Mouse (Mus musculus) MN1 (cell line): ENCODE measurements around the gene Ulk3.

ENCODE experiments used
- DNase-seq: peaks from one replicate; pipeline ENCODE4 v3.0.0-alpha.2; 2016; ENCODE audit warnings: low spot score

The Ulk3 gene

GRCm38 (mm10) chr9:57617556-57618169 lies 28.4 kb downstream of the Ulk3 start:
- DNase-seq: no peak

- DNase-seq: no peak
These were observed 29.6 kb downstream of the Ulk3 start for GRCm38 (mm10) chr9:57618854-57619253.

GRCm38 (mm10) chr9:57620674-57621073 lies 31.4 kb downstream of the Ulk3 start, which contains the start of gene Lman1l:
Gene Lman1l (minus strand): TSS chr9:57620774.
- DNase-seq: no peak

DNA sequence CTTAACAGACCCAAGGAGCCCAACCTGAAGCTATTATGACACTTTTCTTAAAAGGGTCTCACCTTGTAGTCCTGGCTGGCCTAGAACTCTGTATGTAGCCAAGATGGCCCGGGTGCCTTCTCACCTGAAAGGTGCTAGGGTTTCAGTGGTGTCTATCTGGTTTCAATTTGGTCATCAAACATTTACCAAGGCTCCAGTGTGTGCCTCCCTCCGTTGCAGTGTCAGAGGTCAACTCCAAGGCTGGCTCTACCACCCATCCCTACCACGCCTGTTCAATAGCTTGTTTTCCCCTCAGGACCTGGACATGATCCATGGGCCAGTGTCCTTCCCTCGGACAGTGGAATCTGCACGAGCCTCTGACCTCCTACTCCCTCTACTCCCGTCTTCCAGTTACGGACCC lies 35.0 kb downstream of the Ulk3 start:
- DNase-seq: no peak

GRCm38 (mm10) chr9:57625674-57626500 lies 36.6 kb downstream of the Ulk3 start:
- no peak for DNase-seq

DNA sequence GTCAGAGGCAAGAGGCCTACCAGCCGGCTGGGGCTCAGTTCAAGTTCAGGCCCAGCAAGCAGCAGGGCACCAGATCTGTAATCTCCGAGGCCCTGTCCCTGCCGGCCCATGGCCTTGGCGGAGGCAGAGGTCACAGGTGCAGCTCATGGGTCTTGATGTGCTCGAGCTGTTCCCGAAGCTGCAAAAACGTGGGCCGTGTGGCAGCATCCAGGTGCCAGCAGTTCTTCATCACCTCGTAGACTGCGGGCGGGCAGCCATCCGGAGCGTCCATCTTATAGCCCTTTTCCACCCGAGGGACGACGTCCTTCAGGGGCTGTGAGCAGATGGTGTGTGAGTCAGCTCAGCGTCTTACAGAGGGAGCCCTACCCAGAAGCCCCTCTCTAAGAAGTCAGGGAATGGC lies 37.9 kb downstream of the Ulk3 start:
- no peak for DNase-seq

DNA sequence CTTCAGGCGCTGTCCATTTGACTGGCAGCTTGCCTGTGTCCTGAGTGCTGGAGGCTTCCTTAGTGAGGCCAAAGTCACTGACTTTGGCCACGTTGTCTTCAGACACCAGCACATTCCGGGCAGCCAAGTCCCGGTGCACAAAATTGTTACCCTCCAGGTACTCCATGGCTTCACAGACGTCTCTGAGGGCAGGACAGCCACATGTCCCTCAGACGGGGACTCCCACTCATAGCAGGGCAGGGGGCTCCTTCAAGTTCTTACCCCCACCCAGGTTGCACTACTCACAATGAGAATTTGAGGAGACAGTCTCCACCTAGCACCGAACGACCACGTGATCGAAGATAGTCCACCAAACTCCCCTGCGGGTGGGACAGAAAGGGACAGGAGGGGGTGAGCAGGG lies 38.6 kb downstream of the Ulk3 start:
- no peak for DNase-seq

DNA sequence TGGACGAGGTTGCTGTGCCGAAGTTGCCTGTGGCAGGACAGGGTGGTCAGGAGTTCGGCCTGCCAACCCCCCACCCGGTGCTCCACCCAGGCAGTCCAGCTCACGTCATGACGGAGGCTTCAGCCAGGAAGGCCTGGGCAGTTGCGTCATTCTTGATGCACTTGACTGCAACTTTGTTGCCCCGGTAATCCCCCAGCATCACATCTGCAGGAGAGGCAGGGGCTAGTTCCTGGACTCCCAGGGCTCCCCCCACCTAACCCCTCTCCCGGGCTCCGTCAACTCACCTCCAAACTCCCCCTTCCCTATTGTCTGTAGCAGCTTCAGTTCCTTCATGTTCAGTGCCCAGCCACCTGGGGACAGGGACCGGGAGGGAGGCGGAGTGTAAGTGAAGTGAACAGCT lies 39.5 kb downstream of the Ulk3 start:
- DNase-seq: no peak

DNA sequence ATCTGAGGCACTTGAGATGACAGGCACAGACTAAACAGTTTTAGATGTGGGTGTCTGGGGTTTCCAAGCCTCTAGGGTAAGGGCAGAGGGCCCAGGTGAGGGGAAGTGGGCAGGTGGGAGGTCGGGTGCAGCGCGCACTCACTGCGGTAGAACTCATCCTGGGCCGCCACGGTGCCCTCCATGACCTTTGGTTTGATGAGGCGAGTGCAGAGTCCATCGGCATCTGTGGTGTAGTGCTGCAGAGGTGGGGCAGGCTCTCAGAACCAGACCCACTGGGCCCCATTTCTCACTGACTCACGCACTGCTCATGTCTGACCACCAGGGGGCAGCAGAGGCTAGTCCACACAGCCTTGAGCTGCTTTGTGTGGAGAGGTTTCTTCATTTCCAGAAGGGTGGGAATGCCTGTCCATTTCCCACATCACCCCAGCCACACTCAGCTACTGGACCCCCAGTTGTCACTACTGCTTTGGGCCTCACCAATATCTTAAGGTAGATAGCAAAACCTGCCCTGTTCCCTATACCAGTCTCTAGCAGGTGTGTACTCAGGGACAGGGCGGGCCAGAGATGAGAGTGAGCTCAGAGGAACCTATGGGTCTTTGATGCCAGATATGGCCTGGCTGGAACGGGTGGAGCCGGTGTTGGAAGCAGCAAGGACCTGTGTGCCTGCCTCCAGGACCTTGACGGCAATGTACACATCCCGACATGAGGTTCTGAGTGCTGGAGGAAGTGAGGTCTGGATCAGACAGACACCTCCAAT lies 40.0 kb downstream of the Ulk3 start:
- peak; percentile 65 for DNase-seq

- peak; percentile 38 for DNase-seq
These were observed 44.3 kb downstream of the Ulk3 start for GRCm38 (mm10) chr9:57633481-57634024.

DNA sequence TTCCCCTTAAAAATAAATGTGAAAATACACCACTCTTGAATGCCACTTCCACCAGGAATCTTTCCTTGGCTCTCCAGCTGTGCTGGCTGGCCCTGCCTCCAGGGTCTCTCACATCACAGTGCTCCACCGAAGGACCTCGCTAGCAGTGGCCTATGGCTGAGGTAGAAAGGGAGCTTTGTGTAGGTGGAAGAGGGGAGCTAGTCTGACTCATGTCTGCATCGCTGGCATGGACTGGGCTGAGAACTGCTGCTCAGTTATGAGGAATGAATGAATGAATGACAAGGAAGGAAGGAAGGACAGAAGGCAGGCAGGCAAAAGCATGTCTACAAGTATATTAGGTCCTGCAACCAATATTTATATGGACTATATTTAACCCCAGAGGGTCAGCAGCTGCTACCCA lies 48.0 kb downstream of the Ulk3 start:
- no peak for DNase-seq

- peak; percentile 57 for DNase-seq
These were observed 48.6 kb downstream of the Ulk3 start for GRCm38 (mm10) chr9:57637741-57638322.

- DNase-seq: no peak
These were observed 49.6 kb downstream of the Ulk3 start for GRCm38 (mm10) chr9:57638651-57639459.

- no peak for DNase-seq
These were observed 50.5 kb downstream of the Ulk3 start for GRCm38 (mm10) chr9:57639661-57640328.

- peak; percentile 66 for DNase-seq
These were observed 51.1 kb downstream of the Ulk3 start for GRCm38 (mm10) chr9:57640384-57640783.

DNA sequence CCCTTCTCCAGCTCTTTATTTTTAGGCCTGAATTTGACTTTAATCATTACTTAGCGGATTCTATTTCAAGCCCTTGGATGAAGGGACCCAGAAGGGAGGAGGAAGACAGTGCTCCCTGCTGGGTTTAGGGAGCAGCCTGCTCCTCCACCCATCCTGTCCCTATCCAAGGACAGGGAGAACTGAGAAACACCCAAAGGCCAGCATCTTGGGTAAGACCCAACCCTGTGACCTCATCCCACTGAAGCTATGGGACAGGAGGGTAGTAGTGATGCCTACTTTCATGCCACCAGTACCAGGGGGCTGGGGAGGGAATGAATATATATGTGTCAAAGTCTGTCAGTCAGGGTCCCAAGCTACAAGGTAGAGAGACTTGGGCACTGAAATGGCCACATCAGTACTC lies 51.8 kb downstream of the Ulk3 start:
- no peak for DNase-seq

GRCm38 (mm10) chr9:57641775-57642550 lies 52.7 kb downstream of the Ulk3 start:
- no peak for DNase-seq

DNA sequence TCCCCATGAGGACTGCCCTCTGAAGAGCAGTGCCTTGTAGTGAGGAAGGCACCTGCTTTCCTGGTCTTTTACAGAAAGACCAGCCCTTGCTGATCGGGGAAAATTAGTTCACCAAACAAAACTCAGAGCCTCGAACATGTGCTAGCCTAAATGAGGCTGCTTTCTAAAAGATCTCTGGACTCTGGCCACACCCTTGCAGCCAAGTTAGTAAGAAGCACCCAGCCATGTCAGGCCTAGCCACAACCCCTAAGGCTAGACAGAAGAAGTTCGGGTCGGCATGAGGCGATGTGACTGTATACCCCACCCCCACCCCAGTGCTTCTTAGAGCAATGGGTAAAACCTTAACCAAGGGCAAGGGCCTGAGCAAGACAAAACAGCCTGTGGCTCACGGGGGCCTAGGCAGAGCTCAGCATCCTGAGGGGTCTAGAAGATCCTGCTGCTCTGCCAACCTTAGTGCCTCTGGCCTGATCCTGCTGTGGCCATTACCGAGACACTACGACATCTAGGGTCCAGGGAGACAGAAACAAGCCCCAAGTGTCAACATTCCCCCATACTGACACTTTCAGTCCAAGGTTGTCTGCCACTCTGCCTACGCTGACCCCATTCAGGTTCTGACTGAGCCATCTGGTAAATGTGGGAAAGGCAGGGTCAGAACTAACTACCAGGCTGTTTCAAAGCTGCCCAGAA lies 54.1 kb downstream of the Ulk3 start:
- DNase-seq: no peak

DNA sequence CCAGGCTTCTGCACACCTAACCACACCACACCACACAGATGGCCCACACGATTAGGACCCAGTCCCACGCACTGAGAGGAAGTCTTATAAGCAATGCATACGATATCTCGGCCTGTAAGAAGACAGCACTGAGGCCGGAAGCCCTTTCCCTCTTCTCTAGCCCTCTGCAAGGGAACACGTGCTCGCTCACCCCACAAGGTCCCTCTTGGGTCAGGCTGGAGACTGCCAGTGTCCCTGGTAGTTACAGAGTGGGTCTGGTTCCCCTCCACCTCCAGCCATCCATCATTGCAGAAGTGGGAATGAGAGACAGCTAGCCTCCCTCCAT lies 54.6 kb downstream of the Ulk3 start:
- no peak for DNase-seq
